Mouse (Mus musculus) liver, embryonic 13.5 days (tissue): ENCODE measurements at regions not wholly inside any gene's neighbourhood (a gene's known extent, or its start where the extent isn't known, plus 50 kb on each side); places are given as distances from the start of the nearest gene placed in this dataset.

ENCODE experiments used
- ATAC-seq: fragments of 200-750 bp; cut with Nextera tagmentation; 2 replicates; pipeline ENCODE4 v1.8.0; 2017; ENCODE audit warnings: low read depth, mild to moderate bottlenecking, moderate number of reproducible peaks, moderate library complexity
- DNase-seq: peaks from one replicate; pipeline ENCODE4 v3.0.0; 2022
- H3K27ac ChIP-seq: fragments of 300-500 bp; sonication (generic); 2 replicates; pipeline ENCODE4 v1.5.1; 2015; ENCODE audit warnings: moderate library complexity, mild to moderate bottlenecking, inconsistent platforms
- H3K27me3 ChIP-seq: fragments of 300-500 bp; sonication (generic); 2 replicates; pipeline ENCODE4 v1.6.1; 2015; ENCODE audit warnings: mild to moderate bottlenecking, inconsistent platforms
- H3K36me3 ChIP-seq: fragments of 300-500 bp; sonication (generic); 2 replicates; pipeline ENCODE4 v1.6.1; 2015; ENCODE audit warnings: mild to moderate bottlenecking, inconsistent platforms
- H3K4me1 ChIP-seq: fragments of 300-500 bp; sonication (generic); replicated peaks from 2 replicates; pipeline ENCODE4 v1.6.1; 2015; ENCODE audit warnings: inconsistent platforms
- H3K4me2 ChIP-seq: fragments of 300-500 bp; sonication (generic); 2 replicates; pipeline ENCODE4 v1.6.1; 2015; ENCODE audit warnings: inconsistent platforms, mild to moderate bottlenecking, moderate library complexity
- H3K4me3 ChIP-seq: fragments of 300-500 bp; sonication (generic); replicated peaks from 2 replicates; pipeline ENCODE4 v1.5.1; 2015; ENCODE audit warnings: mild to moderate bottlenecking, inconsistent platforms
- H3K9ac ChIP-seq: fragments of 300-500 bp; sonication (generic); 2 replicates; pipeline ENCODE4 v1.6.1; 2015; ENCODE audit warnings: mild to moderate bottlenecking, inconsistent platforms
- H3K9me3 ChIP-seq: fragments of 300-500 bp; sonication (generic); replicated peaks from 2 replicates; pipeline ENCODE4 v1.6.1; 2016; ENCODE audit warnings: inconsistent platforms
- WGBS: fragments of 180-500 bp; shearing (Covaris S2); methylation state at CpG from one replicate; pipeline ENCODE4 v1.1.7; 2015; ENCODE audit not compliant: insufficient replicate concordance; 5-methylcytosine and 5-hydroxymethylcytosine counted together

GRCm38 (mm10) chr2:128309541-128310030 lies 183.7 kb downstream of the Bcl2l11 start:
- DNase-seq, result no peak
- no peaks in the 10 kb centered on the region for H3K9me3 ChIP-seq
- 48% methylated on average over 10 of the region's 10 CpGs for WGBS
- no peak overlapping the region for H3K9ac ChIP-seq
- no peaks in the 10 kb centered on the region for H3K27me3 ChIP-seq
- no peak for ATAC-seq
- H3K36me3 ChIP-seq, result no peaks in the 10 kb centered on the region
- peaks cover 12% of the 10 kb centered on the region for H3K4me1 ChIP-seq
- H3K27ac ChIP-seq, result no peak overlapping the region
- no peak overlapping the region for H3K4me2 ChIP-seq
- H3K4me3 ChIP-seq, result no peak overlapping the region

DNA sequence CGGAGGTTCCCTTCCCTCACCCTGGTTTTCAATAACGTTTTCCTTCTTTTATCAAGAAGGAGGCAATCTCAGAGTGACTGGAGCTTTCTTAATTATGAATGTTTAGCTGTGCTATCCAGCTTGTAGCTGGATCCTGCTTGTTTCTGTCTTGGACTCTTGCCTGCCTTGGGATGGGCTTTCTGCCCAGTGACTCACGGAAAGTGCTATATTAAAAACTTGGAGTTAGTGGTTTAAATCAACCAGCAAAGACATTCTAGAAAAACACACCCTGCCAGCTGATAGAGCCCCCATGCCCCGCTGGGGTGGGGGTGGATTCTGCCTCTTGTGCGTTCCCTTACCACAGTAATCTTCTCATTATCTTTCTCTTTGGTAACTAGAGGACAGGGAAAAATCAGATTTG lies 184.2 kb downstream of the Bcl2l11 start:
- no peak overlapping the region for H3K4me3 ChIP-seq
- H3K4me2 ChIP-seq, result no peak overlapping the region
- H3K36me3 ChIP-seq, result no peaks in the 10 kb centered on the region
- WGBS, result 46% methylated on average over 5 of the region's 5 CpGs
- no peak overlapping the region for H3K27ac ChIP-seq
- no peak for ATAC-seq
- H3K9me3 ChIP-seq, result no peaks in the 10 kb centered on the region
- peaks cover 12% of the 10 kb centered on the region for H3K4me1 ChIP-seq
- DNase-seq, result no peak
- no peaks in the 10 kb centered on the region for H3K27me3 ChIP-seq
- no peak overlapping the region for H3K9ac ChIP-seq

- Histone ChIP-seq H3K27me3 (no peaks in the 10 kb centered on the region), H3K4me2 (peak overlapping the region; percentile 60), H3K36me3 (no peaks in the 10 kb centered on the region), H3K27ac (no peak overlapping the region), H3K4me3 (peak overlapping the region; percentile 38), H3K4me1 (peaks cover 12% of the 10 kb centered on the region), H3K9ac (no peak overlapping the region), H3K9me3 (no peaks in the 10 kb centered on the region)
- DNase-seq (no peak), ATAC-seq (peak; percentile 43; the same call in 1 of the 2 replicates)
- 4% methylated on average over 14 of the region's 14 CpGs for WGBS
These were observed 186.3 kb downstream of the Bcl2l11 start for GRCm38 (mm10) chr2:128312084-128312594.

DNA sequence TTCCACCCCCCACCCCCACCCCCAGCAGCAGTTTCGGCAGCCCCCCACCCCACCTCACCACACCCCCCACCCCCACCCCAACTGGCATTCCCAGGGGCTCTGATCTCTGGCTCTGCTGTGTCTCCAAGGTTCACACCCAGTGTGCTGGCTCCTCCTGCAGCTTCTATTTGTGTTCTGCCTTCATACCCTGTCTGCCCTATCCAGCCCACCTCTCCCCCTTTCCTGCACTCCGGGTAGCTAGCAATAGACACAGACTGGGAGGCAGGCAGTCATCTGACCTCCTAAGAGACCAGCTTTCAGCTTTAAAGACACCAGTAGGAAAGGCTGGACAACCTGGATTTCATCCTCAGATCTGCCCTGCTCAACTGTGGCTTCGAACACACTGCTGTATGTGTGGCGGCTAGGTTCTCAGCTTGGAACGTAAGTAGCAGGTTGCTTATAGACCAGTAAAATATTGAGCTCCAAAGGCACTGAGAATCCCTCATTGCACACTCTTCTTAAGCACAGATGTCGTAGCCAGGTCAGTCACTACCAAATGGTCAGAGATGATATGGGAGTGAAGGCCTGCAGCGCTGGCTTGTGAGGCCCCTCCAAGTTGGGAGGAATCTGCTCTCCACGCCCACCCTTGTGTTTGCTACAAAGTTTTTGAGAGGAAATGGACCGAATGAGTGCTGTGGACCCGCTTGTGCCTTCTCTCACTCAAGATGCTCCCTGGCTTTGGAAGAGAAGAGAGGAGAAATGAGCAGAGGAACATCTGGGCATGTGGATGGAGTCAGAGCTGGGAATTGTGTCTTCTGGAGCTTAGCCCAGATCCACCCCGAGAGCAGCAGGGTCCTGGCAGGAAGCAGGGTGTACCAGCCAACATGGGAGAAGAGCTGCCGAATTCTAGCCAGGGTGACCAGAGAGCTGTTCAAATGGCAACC lies 187.1 kb downstream of the Bcl2l11 start:
- DNase-seq (no peak), ATAC-seq (0 out of 2 replicates have a peak, but pooled peaks have one; percentile 34)
- Histone ChIP-seq H3K4me2 (peak overlapping the region; percentile 60), H3K36me3 (no peaks in the 10 kb centered on the region), H3K27me3 (no peaks in the 10 kb centered on the region), H3K9me3 (no peaks in the 10 kb centered on the region), H3K9ac (no peak overlapping the region), H3K4me3 (no peak overlapping the region), H3K27ac (no peak overlapping the region; the same call in 1 of the 2 replicates), H3K4me1 (peaks cover 12% of the 10 kb centered on the region)
- 50% methylated on average over 12 of the region's 12 CpGs for WGBS

DNA sequence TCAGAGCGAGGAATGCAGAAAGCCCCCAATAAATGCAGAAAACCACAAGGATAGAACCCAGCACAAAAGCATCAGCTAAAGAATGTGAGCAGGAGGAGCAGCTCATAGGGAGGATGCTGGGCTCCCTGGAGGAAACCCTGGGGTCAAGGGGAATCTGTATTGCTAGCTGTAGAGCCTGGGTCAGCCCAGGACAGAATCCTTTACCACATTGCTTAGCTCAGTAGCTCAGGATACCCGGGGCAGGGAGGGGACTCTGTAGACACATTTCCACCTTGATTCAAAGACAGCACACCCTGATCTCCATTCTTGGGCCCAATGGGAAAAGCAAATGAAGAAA lies 187.7 kb downstream of the Bcl2l11 start:
- Histone ChIP-seq H3K9me3 (no peaks in the 10 kb centered on the region), H3K27me3 (no peaks in the 10 kb centered on the region), H3K4me2 (no peak overlapping the region), H3K4me3 (no peak overlapping the region), H3K4me1 (peaks cover 12% of the 10 kb centered on the region), H3K27ac (no peak overlapping the region; the same call in 1 of the 2 replicates), H3K36me3 (no peaks in the 10 kb centered on the region), H3K9ac (no peak overlapping the region)
- ATAC-seq, result no peak
- WGBS, result 59% methylated on average over 2 of the region's 2 CpGs
- no peak for DNase-seq

GRCm38 (mm10) chr2:128313948-128314347 lies 188.1 kb downstream of the Bcl2l11 start:
- no peak overlapping the region for H3K9ac ChIP-seq
- H3K4me2 ChIP-seq, result no peak overlapping the region
- no peaks in the 10 kb centered on the region for H3K36me3 ChIP-seq
- no peaks in the 10 kb centered on the region for H3K9me3 ChIP-seq
- WGBS, result 52% methylated on average over 1 of the region's 1 CpGs
- no peak overlapping the region for H3K4me3 ChIP-seq
- H3K27ac ChIP-seq, result no peak overlapping the region
- no peak for ATAC-seq
- no peaks in the 10 kb centered on the region for H3K27me3 ChIP-seq
- DNase-seq, result no peak
- H3K4me1 ChIP-seq, result peaks cover 14% of the 10 kb centered on the region

- Histone ChIP-seq H3K9me3 (no peaks in the 10 kb centered on the region), H3K27me3 (no peaks in the 10 kb centered on the region), H3K27ac (no peak overlapping the region), H3K4me3 (no peak overlapping the region), H3K4me1 (peaks cover 16% of the 10 kb centered on the region), H3K36me3 (no peaks in the 10 kb centered on the region), H3K4me2 (no peak overlapping the region), H3K9ac (no peak overlapping the region)
- DNase-seq (no peak), ATAC-seq (no peak)
- 21% methylated on average over 2 of the region's 2 CpGs for WGBS
These were observed 190.7 kb downstream of the Bcl2l11 start for GRCm38 (mm10) chr2:128316516-128316915.

- ATAC-seq, result no peak
- Histone ChIP-seq H3K4me2 (no peak overlapping the region), H3K27me3 (no peaks in the 10 kb centered on the region), H3K4me3 (no peak overlapping the region), H3K9ac (no peak overlapping the region), H3K36me3 (no peaks in the 10 kb centered on the region), H3K4me1 (0 out of 2 replicates have a peak, but pooled peaks cover 4% of the 10 kb centered on the region), H3K9me3 (no peaks in the 10 kb centered on the region), H3K27ac (no peak overlapping the region)
- no peak for DNase-seq
- 44% methylated on average over 4 of the region's 4 CpGs for WGBS
These were observed 192.4 kb downstream of the Bcl2l11 start for GRCm38 (mm10) chr2:128318266-128318665.

GRCm38 (mm10) chr2:128318956-128319355 lies 193.1 kb downstream of the Bcl2l11 start:
- Histone ChIP-seq H3K27ac (no peak overlapping the region), H3K4me1 (0 out of 2 replicates have a peak, but pooled peaks cover 4% of the 10 kb centered on the region), H3K4me2 (no peak overlapping the region), H3K4me3 (no peak overlapping the region), H3K27me3 (no peaks in the 10 kb centered on the region), H3K9me3 (no peaks in the 10 kb centered on the region), H3K36me3 (no peaks in the 10 kb centered on the region), H3K9ac (no peak overlapping the region)
- 39% methylated on average over 5 of the region's 5 CpGs for WGBS
- no peak for ATAC-seq
- DNase-seq, result no peak

GRCm38 (mm10) chr2:128321475-128321874 lies 195.6 kb downstream of the Bcl2l11 start:
- WGBS, result 57% methylated on average over 2 of the region's 2 CpGs
- DNase-seq, result no peak
- H3K27me3 ChIP-seq, result no peaks in the 10 kb centered on the region
- no peak overlapping the region for H3K4me3 ChIP-seq
- no peaks in the 10 kb centered on the region for H3K36me3 ChIP-seq
- no peaks in the 10 kb centered on the region for H3K9me3 ChIP-seq
- no peak for ATAC-seq
- H3K27ac ChIP-seq, result no peak overlapping the region
- H3K9ac ChIP-seq, result no peak overlapping the region
- no peak overlapping the region for H3K4me2 ChIP-seq
- 0 out of 2 replicates have a peak, but pooled peaks cover 4% of the 10 kb centered on the region for H3K4me1 ChIP-seq

GRCm38 (mm10) chr2:128324256-128325096 lies 198.6 kb downstream of the Bcl2l11 start:
- Histone ChIP-seq H3K9ac (no peak overlapping the region), H3K4me2 (no peak overlapping the region), H3K27me3 (no peaks in the 10 kb centered on the region), H3K36me3 (no peaks in the 10 kb centered on the region), H3K9me3 (no peaks in the 10 kb centered on the region), H3K27ac (no peak overlapping the region), H3K4me3 (no peak overlapping the region), H3K4me1 (no peaks in the 10 kb centered on the region)
- no peak for DNase-seq
- ATAC-seq, result no peak
- WGBS, result 42% methylated on average over 13 of the region's 13 CpGs
